Mouse (Mus musculus) megakaryocyte, embryonic 14.5 days (primary cell): ENCODE results near the gene Aldh16a1. TPM values are rescaled to one million over a fixed set of nuclear protein-coding genes. Genes with fewer than 3 reads are reported as not detected.
A peak's percentile ranks its signal among the peaks of the same experiment; 100 is the strongest.

Source experiments
- H3K27me3 ChIP-seq: replicated peaks from 2 replicates; pipeline ENCODE3; 2012; ENCODE audit warnings: inconsistent platforms
- H3K36me3 ChIP-seq: replicated peaks from 2 replicates; pipeline ENCODE3; 2012; ENCODE audit warnings: low read length, inconsistent platforms, mixed read lengths
- H3K4me1 ChIP-seq: 2 replicates; pipeline ENCODE4 v1.6.1; 2012; ENCODE audit warnings: inconsistent platforms
- H3K4me3 ChIP-seq: replicated peaks from 2 replicates; pipeline ENCODE3; 2012; ENCODE audit warnings: moderate library complexity, mild to moderate bottlenecking, inconsistent platforms
- H3K9me3 ChIP-seq: 2 replicates; pipeline ENCODE4 v1.6.1; 2012; ENCODE audit warnings: inconsistent platforms
- FLI1 ChIP-seq: IDR thresholded peaks from 2 replicates; pipeline ENCODE4 v1.6.1; 2012; ENCODE audit warnings: low read length, inconsistent platforms, mixed read lengths
- GATA1 ChIP-seq: IDR thresholded peaks from 3 replicates; pipeline ENCODE4 v1.6.1; 2012; ENCODE audit warnings: mixed read lengths, low read length, inconsistent platforms, borderline replicate concordance
- polyA plus RNA-seq: library from polyadenylated mRNA; stranded (reverse); fragments of >175 nt; gene quantifications from 2 replicates; pipeline ENCODE4 v1.2.3, GENCODE M21; 2012; ENCODE audit warnings: low replicate concordance; ENCODE audit not compliant: insufficient read depth

Gene Aldh16a1
- polyA plus RNA-seq, 1 experiment = 76.4 TPM

DNA sequence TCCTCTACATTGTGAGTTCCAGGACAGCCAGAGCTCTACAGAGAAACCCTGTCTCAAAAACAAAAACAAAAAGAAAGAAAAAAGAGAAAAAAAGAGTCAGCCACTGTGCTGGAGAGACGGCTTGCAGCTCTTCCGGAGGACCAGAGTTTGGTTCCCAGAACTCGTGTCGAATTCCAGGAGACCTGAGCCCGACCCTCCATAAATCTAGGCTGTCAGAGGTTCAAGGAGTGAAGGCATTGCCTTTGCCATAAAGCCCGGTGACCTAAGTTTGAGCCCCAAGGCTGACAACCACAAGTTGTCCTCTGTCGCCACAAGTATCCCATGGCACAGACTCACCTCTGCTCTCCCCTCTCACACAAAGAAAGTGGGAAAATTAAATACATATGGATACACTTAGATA is 60.3 kb downstream of the Aldh16a1 start:
- no peaks in the 10 kb centered on the region for H3K9me3 ChIP-seq
- no peaks in the 10 kb centered on the region for H3K36me3 ChIP-seq
- TF ChIP-seq FLI1 (no peak), GATA1 (no peak)
- H3K27me3 ChIP-seq = peaks cover 44% of the 10 kb centered on the region
- peaks cover 73% of the 10 kb centered on the region for H3K4me1 ChIP-seq
- H3K4me3 ChIP-seq = no peak overlapping the region

DNA sequence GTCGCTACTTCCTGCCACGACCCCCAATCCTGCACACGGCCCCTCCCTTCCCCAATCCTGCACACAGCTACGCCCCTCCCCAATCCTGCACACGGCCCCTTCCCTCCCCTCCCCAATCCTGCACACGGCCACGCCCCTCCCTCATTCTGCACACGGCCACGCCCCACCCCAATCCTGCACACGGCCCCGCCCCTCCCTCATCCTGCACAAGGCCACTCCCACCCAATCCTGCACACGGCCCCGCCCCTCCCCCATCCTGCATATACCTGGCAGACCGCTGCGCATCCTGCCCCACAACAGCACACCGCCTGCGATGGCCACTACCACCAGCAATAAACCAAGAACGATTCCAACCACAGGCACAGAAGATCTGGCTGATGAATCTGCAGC is 60.9 kb downstream of the Aldh16a1 start:
- no peaks in the 10 kb centered on the region for H3K9me3 ChIP-seq
- peaks cover 67% of the 10 kb centered on the region for H3K4me1 ChIP-seq
- peaks cover 45% of the 10 kb centered on the region for H3K27me3 ChIP-seq
- H3K36me3 ChIP-seq = no peaks in the 10 kb centered on the region
- H3K4me3 ChIP-seq = no peak overlapping the region
- TF ChIP-seq FLI1 (no peak), GATA1 (no peak)

- peaks cover 62% of the 10 kb centered on the region for H3K4me1 ChIP-seq
- TF ChIP-seq GATA1 (no peak), FLI1 (no peak)
- H3K4me3 ChIP-seq = no peak overlapping the region
- H3K36me3 ChIP-seq = no peaks in the 10 kb centered on the region
- H3K27me3 ChIP-seq = peaks cover 50% of the 10 kb centered on the region
- H3K9me3 ChIP-seq = no peaks in the 10 kb centered on the region
Measured at GRCm38 (mm10) chr7:45092828-45093515, 61.4 kb downstream of the Aldh16a1 start.

- Histone ChIP-seq H3K27me3 (peaks cover 58% of the 10 kb centered on the region), H3K9me3 (no peaks in the 10 kb centered on the region), H3K36me3 (no peaks in the 10 kb centered on the region), H3K4me3 (peak within 1 kb of the TSS; percentile 56), H3K4me1 (peaks cover 60% of the 10 kb centered on the region)
- no peak for TF ChIP-seq FLI1
- TF ChIP-seq GATA1 = no peak
Measured at GRCm38 (mm10) chr7:45092048-45092447, 62.3 kb downstream of the Aldh16a1 start, which contains the start of gene Rcn3. TSS of gene Rcn3 (minus strand) at chr7:45092221.

- TF ChIP-seq GATA1 (no peak), FLI1 (no peak)
- H3K4me1 ChIP-seq = peaks cover 65% of the 10 kb centered on the region
Measured at GRCm38 (mm10) chr7:45091001-45091990, 63.1 kb downstream of the Aldh16a1 start.

More at GRCm38 (mm10) chr7:45091001-45091990, 63.1 kb downstream of the Aldh16a1 start:
- Histone ChIP-seq H3K9me3 (peaks cover 4% of the 10 kb centered on the region; the same call in 1 of the 2 replicates), H3K36me3 (peaks cover 3% of the 10 kb centered on the region), H3K4me3 (no peak overlapping the region), H3K27me3 (peaks cover 60% of the 10 kb centered on the region)

Other genes with a start within 250 kb of the Aldh16a1 start
- gene Ap2a1, start 225.1 kb downstream of the Aldh16a1 start, polyA plus RNA-seq = 137 and 235 TPM in 2 replicates
- gene Tsks, start 211.4 kb downstream of the Aldh16a1 start, polyA plus RNA-seq = 0.62 TPM in 1 of 2 replicates, not detected in the other
- 0.82 TPM in 1 of 2 replicates, not detected in the other for gene Cpt1c, start 179.7 kb downstream of the Aldh16a1 start, polyA plus RNA-seq
- gene Prmt1, start 168.0 kb downstream of the Aldh16a1 start, polyA plus RNA-seq = 7.0 and 74.9 TPM in 2 replicates
- gene Irf3, start 156.9 kb downstream of the Aldh16a1 start, polyA plus RNA-seq = 44.2 and 87.0 TPM in 2 replicates
- 44.7 and 73.7 TPM in 2 replicates for gene Bcl2l12, start 155.9 kb downstream of the Aldh16a1 start, polyA plus RNA-seq
- gene Scaf1, start 138.2 kb downstream of the Aldh16a1 start, polyA plus RNA-seq = 219 and 387 TPM in 2 replicates
- 26.5 and 83.1 TPM in 2 replicates for gene Rras, start 136.6 kb downstream of the Aldh16a1 start, polyA plus RNA-seq
- 63.6 and 73.6 TPM in 2 replicates for gene Prr12, start 101.7 kb downstream of the Aldh16a1 start, polyA plus RNA-seq
- gene Nosip, start 92.2 kb downstream of the Aldh16a1 start, polyA plus RNA-seq = 150 and 186 TPM in 2 replicates
- gene Prrg2, start 91.9 kb downstream of the Aldh16a1 start, polyA plus RNA-seq = 91.5 and 106 TPM in 2 replicates
- 1.7 TPM in 1 of 2 replicates, not detected in the other for gene Rcn3, start 62.4 kb downstream of the Aldh16a1 start, polyA plus RNA-seq
- gene Fcgrt, start 50.7 kb downstream of the Aldh16a1 start, polyA plus RNA-seq = 28.9 and 70.0 TPM in 2 replicates
- 39.7 and 217 TPM in 2 replicates for gene Rps11, start 30.1 kb downstream of the Aldh16a1 start, polyA plus RNA-seq
- 3,981 and 5,869 TPM in 2 replicates for gene Rpl13a, start 25.8 kb downstream of the Aldh16a1 start, polyA plus RNA-seq
- 2.1 and 9.4 TPM in 2 replicates for gene Gm45713, start 18.4 kb downstream of the Aldh16a1 start, polyA plus RNA-seq
- gene Flt3l, start 18.2 kb downstream of the Aldh16a1 start, polyA plus RNA-seq = 78.6 and 81.1 TPM in 2 replicates
- gene Pih1d1, start 281 bp downstream of the Aldh16a1 start, polyA plus RNA-seq = 35.3 and 64.9 TPM in 2 replicates
- 0.06 TPM in 1 of 2 replicates, not detected in the other for gene Slc17a7, start 9.4 kb upstream of the Aldh16a1 start, polyA plus RNA-seq
- gene Gfy, start 25.0 kb upstream of the Aldh16a1 start, polyA plus RNA-seq = not detected in 2 replicates
- not detected in 2 replicates for gene Pth2, start 26.4 kb upstream of the Aldh16a1 start, polyA plus RNA-seq
- not detected in 2 replicates for gene Ccdc155, start 50.3 kb upstream of the Aldh16a1 start, polyA plus RNA-seq
- gene Dkkl1, start 57.6 kb upstream of the Aldh16a1 start, polyA plus RNA-seq = 0.60 TPM in 1 of 2 replicates, not detected in the other
- not detected in 2 replicates for gene Tead2, start 61.2 kb upstream of the Aldh16a1 start, polyA plus RNA-seq
- gene Cd37, start 84.5 kb upstream of the Aldh16a1 start, polyA plus RNA-seq = 212 and 263 TPM in 2 replicates
- not detected in 2 replicates for gene Slc6a16, start 86.5 kb upstream of the Aldh16a1 start, polyA plus RNA-seq
- gene Slc6a21, start 122.9 kb upstream of the Aldh16a1 start, polyA plus RNA-seq = not detected in 2 replicates
- 7.6 TPM in 1 of 2 replicates, not detected in the other for gene Trpm4, start 179.2 kb upstream of the Aldh16a1 start, polyA plus RNA-seq
- not detected in 2 replicates for gene Hrc, start 180.7 kb upstream of the Aldh16a1 start, polyA plus RNA-seq
- 0.79 TPM in 1 of 2 replicates, not detected in the other for gene Ppfia3, start 212.4 kb upstream of the Aldh16a1 start, polyA plus RNA-seq
- 4.1 TPM in 1 of 2 replicates, not detected in the other for gene Lin7b, start 216.0 kb upstream of the Aldh16a1 start, polyA plus RNA-seq
- gene Snrnp70, start 241.2 kb upstream of the Aldh16a1 start, polyA plus RNA-seq = 154 and 515 TPM in 2 replicates